Mouse (Mus musculus): ENCODE results near the gene Ehd4. TPM values are rescaled to one million over a fixed set of nuclear protein-coding genes. Genes with fewer than 3 reads are reported as not detected.

Gene Ehd4
- total RNA-seq, 2 experiments from 2014 or later: 439 to 440 TPM

- intact Hi-C loops (cut with DNase I): no loop called here
- no peak for DNase-seq
Observed at GRCm38 (mm10) chr2:120114977-120115376, 39.4 kb downstream of the Ehd4 start.

GRCm38 (mm10) chr2:120113963-120114362 is 40.4 kb downstream of the Ehd4 start:
- DNase-seq: no peak
- intact Hi-C loops (cut with DNase I): no loop called here

GRCm38 (mm10) chr2:120113476-120113875 is 40.9 kb downstream of the Ehd4 start:
- intact Hi-C loops (cut with DNase I): no loop called here
- DNase-seq: no peak

DNA sequence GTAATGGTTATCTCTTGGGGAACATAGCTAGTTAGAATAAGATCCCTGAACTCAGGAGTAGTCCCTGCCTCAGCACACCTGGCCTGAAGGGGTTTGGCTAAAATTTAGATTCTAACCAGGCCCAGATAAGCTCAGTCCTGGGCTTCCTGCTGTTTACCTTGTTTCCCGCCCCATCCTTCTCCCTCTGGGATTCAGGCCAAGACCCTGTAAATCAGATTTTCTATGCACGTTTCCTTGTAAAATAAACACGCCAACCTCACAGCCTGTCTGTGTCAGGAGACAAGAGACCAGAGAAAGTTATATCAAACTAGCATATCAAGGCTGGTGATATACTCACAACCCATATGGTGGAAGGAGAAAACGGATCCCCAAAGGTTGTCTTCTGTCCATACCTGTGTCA is 42.8 kb downstream of the Ehd4 start:
- no peak for DNase-seq
- intact Hi-C loops (cut with DNase I): no loop called here

GRCm38 (mm10) chr2:120111172-120111571 is 43.2 kb downstream of the Ehd4 start:
- intact Hi-C loops (cut with DNase I): no loop called here

DNA sequence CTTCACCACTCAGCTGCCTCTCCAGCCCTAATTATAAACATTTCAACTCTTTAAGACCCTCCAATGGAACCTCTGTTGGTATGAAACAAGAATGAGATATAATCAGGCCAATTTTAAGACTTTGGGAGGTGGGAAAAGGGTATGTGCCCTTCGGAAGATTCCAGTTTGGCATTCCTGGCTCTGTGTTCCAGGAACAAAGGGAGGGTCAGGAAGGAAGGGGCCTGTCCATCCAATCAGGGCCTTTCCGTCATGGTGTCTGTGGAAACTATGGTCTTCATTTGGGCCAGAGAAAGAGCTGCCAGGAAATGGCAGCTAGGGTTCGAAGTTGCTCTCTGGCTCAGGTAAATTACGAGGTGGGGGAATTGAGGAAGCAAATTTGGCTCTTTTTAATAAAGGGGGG is 46.3 kb downstream of the Ehd4 start:
- no peak for DNase-seq
- intact Hi-C loops (cut with DNase I): no loop called here

More at GRCm38 (mm10) chr2:120111172-120111571, 43.2 kb downstream of the Ehd4 start:
- DNase-seq: no peak

DNA sequence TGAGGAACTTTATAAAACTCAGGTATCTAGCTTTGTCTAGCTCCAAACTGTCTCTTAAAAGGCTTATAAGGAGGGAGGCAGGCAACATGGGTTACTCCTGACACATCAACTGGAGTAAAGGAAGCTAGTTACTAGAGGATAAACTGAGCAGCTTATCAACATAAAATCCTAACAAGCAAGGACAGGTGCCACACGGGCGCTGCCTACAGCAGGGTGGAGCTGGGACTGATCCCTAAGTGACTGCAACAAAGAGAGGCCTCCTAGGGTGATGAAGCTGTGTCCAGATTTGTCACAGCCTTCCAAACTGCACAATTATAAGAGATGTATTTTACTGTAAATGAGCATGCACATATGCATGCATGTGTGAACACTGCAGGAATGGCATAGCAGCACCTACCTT is 47.0 kb downstream of the Ehd4 start:
- intact Hi-C loops (cut with DNase I): no loop called here
- no peak for DNase-seq

DNA sequence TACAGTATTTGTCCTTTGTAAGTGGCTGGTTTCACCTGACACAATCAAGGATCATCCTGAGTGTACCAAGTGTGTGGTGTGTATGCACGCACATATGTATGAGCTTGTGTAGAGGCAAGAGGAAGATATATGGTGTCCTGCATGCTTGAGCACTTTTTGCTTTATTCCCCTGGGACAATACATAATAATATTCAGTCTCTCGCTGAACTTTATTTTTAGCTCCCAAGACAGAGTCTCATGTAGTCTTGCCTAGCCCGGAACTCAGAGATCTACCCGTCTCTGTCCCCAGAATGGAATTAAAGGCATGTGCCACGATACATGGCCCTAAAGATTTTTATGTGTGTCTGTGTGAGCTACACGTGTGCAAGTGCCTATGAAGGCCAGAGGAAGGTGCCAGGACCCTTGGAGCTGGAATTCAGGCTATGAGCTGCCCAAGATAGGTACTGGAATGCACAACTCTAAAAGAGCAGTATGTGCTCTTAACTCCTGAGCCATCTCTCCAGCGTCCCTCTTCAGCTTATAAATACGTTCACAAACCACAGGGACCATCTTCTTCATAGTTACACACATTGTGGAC is 47.9 kb downstream of the Ehd4 start:
- no peak for DNase-seq
- intact Hi-C loops (cut with DNase I): no loop called here

DNA sequence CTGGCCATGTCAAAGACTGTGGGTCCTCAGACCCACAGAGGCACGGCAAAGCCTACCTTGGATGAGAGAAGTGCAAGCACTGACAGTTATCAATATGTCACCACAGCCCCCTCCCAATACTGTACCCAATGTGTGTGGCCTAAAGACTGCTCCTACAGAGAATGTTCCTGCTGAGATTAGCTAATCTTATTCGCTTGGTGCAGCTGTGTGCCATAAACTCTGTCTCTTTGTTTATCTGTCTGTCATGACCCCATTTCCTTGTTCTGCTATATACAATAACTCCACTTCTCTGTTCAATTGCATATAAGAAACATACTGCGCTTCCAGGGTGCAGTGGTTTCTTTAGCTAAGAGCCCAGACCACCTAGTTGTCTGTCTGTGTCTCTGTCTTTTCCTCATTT is 48.5 kb downstream of the Ehd4 start:
- intact Hi-C loops (cut with DNase I): no loop called here
- no peak for DNase-seq

GRCm38 (mm10) chr2:120102881-120103280 is 51.5 kb downstream of the Ehd4 start:
- peak; percentile 55 to 58 for DNase-seq
- intact Hi-C loops (cut with DNase I): no loop called here

DNA sequence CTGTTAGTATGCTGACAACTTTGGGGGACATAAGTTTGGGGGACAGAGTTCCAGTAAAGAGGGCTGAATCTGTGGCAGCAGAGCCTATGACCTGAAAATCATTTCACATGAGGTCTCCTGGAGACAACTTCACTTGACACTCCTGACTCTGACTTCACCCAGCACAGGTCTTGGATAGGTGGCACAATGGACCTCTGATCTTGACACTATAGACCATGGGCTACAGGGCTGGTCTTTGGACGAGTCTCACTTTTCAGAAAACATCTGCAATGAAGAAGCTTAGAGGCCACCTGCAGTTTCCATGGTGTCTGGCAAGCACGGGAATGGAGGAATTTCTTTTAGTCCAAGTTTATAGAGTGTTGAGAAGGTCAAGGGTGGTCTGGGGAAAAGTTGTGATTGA is 52.0 kb downstream of the Ehd4 start:
- intact Hi-C loops (cut with DNase I): no loop called here
- no peak for DNase-seq

DNA sequence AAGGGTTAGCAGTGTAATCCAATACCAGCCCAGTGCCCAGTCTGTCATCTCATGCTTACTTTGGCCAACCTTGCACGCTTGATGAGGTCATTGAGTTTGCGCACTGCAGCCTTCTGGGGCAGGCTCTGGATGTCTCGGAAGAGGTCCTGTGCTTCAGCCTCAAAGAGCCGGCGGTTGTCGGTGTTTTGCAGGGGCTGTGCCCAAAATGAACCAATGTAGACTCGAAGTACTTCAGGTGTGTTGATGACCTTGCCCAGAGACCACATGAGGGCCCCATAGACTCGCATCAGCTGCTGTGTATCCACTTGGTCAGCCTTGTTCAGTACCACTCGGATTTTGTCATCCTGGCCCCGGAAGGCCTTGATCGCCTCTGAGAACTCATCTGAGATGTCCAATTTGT is 52.4 kb downstream of the Ehd4 start:
- no peak for DNase-seq
- intact Hi-C loops (cut with DNase I): no loop called here

- intact Hi-C loops (cut with DNase I): loop anchor here (2.0 to 10.0 kb wide), 3 partner anchors 32 to 1315 kb away; partner anchors contain the start of genes Catsper2 and Pdia3
- DNase-seq: peak in 1 of 2 experiments; percentile 53
Observed at GRCm38 (mm10) chr2:120099886-120100285, 54.5 kb downstream of the Ehd4 start.

- DNase-seq: no peak
- intact Hi-C loops (cut with DNase I): loop anchor here (2.0 to 10.0 kb wide), 3 partner anchors 33 to 1316 kb away; partner anchors contain the start of genes Catsper2 and Pdia3
Observed at GRCm38 (mm10) chr2:120099263-120099662, 55.1 kb downstream of the Ehd4 start.

GRCm38 (mm10) chr2:120098781-120099202 is 55.6 kb downstream of the Ehd4 start:
- peak in 1 of 2 experiments; percentile 44 for DNase-seq
- intact Hi-C loops (cut with DNase I): loop anchor here (2.0 to 10.0 kb wide), 3 partner anchors 34 to 1316 kb away; partner anchors contain the start of genes Catsper2 and Pdia3

DNA sequence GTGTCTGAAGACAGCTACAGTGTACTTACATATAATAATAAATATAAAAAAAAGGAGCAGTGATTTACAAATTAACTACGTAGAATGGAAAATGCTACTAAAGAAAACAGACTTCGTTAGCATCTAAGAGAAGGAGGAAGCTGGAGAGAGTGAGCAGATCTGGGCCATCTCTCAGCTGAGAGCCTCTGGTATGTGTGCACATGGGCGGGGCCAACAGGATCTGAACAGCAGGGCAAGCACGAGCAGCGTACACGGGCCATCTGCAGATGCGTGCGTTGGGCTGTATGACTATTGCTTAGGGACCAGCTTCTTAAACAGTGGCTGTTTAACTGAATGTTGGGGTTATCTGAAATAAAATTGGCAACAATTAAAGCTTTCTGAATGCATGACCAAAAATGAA is 56.5 kb downstream of the Ehd4 start:
- no peak for DNase-seq
- intact Hi-C loops (cut with DNase I): loop anchor here (2.0 to 10.0 kb wide), 3 partner anchors 34 to 1317 kb away; partner anchors contain the start of genes Catsper2 and Pdia3

DNA sequence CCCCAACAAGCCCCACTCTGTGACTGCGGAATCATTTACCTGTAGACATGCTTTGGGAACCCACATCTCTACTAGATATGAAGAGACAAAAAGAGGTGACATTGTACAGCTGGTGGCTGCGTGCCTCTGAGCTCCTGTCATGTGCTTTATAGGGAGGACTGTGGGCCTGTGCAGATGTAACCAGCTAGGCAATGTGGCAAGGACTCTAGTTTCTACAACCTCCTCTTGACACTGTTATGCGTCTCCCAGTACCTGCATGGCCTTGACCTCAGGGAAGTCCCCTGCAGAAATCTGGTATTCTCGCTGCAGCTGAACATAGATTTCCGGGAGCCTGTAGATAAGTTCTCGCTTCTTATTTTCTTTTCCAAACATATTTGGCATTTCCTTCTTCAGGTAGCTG is 57.7 kb downstream of the Ehd4 start:
- intact Hi-C loops (cut with DNase I): loop anchor here (5.0 to 10.0 kb wide), 2 partner anchors 36 to 1318 kb away; partner anchors contain the start of genes Catsper2 and Pdia3
- DNase-seq: no peak

DNA sequence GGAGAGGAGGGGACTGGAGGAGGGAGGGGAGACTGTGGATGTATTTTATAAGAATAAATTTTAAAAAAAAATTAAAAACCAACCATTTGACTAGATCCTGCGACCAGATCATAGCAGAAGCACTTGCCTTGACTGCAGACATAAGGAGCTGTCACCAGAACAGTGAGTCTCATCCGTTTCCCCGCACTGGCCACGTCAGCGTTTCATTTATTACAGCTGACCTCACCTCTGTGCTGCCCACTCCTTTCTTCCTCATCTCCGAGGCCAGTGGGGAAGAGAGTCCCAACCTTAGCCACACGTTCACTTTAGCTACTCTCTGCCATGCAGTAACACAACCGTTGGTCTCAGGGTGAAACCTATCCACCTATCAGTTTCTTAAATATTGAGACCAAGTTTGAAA is 58.2 kb downstream of the Ehd4 start:
- DNase-seq: no peak
- intact Hi-C loops (cut with DNase I): loop anchor here (5.0 to 10.0 kb wide), 2 partner anchors 36 to 1319 kb away; partner anchors contain the start of genes Catsper2 and Pdia3

GRCm38 (mm10) chr2:120095171-120095570 is 59.2 kb downstream of the Ehd4 start:
- DNase-seq: no peak

DNA sequence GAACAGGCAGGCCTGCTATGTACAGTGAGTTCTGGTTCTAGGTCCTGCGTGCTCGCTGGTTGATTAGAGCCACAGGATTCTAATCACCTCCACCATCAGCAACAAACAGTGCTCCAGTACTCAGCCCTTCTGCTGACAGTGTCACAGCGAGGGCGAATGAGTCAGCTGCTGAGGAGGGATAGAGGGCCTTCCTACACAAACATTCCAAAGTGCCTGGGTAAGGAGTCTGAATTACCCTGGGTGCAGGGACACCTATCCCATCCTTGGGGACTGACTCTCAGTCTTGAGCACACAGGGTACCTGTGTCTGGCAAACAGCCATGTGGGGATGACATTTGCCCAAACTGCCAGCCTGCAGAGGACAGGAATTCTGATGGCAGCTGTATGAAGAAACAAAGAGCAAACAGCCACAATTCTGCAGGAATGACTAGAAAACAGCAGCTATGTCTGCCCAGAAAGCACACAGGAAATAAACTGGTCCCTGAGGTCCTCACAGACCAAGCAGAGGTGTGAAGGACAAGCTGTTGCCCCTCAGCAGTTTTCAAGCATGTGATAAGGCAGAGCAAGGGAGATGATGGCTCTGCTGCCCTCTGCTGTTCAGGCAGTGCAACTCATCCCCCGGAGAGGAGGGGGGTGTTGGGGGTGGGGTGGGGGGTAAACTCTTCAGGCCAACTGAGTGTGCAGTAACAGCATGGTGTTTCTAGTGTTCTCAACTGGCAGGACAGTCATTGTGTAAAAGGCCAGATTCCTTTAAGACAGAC is 60.6 kb downstream of the Ehd4 start:
- intact Hi-C loops (cut with DNase I): loop anchor here (10.0 kb wide), 1 partner anchor 1321 kb away; the partner anchor contains the start of genes Catsper2 and Pdia3

More at GRCm38 (mm10) chr2:120095171-120095570, 59.2 kb downstream of the Ehd4 start:
- intact Hi-C loops (cut with DNase I): loop anchor here (5.0 to 10.0 kb wide), 2 partner anchors 37 to 1320 kb away; partner anchors contain the start of genes Catsper2 and Pdia3

DNA sequence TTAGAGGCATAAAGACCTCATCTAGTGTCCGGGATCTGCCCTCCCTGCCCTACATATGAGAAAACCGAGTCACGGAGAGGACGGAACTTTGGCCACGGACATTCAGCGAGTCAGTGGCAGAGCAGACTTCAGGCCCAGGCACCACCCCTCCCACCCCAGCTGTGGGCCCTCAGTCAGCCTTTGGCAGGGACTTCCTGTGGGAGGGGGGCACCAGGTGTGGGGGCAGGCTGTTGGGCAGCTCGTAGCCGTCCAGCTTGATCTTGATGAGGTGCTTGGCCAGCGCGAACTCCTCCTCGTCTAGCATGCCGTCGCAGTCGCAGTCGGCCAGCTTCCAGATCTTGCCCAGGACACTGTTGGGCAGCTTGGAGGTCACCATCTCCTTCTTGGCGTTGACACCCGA is 63.4 kb downstream of the Ehd4 start:
- no peak for DNase-seq
- intact Hi-C loops (cut with DNase I): loop anchor here (10.0 kb wide), 1 partner anchor 1324 kb away; the partner anchor contains the start of genes Catsper2 and Pdia3

More for the DNA sequence above, 60.6 kb downstream of the Ehd4 start:
- peak; percentile 73 to 78 for DNase-seq
